Mouse (Mus musculus): ENCODE measurements at regions not wholly inside any gene's neighbourhood (a gene's known extent, or its start where the extent isn't known, plus 50 kb on each side); places are given as distances from the start of the nearest gene placed in this dataset.
A peak's percentile ranks its signal among the peaks of the same experiment; 100 is the strongest.

- DNase-seq (ENCODE audit: low spot score): no peak
Observed at GRCm38 (mm10) chr17:4706421-4706820, 287.7 kb upstream of the Arid1b start.

GRCm38 (mm10) chr17:4721061-4721460 is 273.1 kb upstream of the Arid1b start:
- DNase-seq (ENCODE audit: low spot score): no peak

DNA sequence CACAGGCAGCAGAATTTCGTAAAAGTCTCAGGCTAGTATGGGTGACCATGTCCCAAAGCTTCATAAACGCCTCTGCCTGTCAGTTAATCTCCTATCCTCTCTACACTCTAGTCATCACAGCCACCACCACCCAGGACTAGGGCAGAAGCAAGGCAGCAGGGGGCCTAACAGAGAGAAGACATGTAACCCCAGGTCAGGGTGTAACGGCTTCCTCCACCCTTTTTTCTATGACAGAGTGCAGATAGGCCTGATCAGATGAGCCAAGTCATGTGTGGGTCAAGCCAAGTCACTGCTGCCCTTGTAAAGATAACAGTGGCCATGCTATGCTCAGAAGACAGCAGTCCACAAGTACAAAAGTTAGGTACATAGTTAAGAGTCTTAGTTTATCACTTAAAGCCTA is 270.1 kb upstream of the Arid1b start:
- no peak for DNase-seq (ENCODE audit: low spot score)

DNA sequence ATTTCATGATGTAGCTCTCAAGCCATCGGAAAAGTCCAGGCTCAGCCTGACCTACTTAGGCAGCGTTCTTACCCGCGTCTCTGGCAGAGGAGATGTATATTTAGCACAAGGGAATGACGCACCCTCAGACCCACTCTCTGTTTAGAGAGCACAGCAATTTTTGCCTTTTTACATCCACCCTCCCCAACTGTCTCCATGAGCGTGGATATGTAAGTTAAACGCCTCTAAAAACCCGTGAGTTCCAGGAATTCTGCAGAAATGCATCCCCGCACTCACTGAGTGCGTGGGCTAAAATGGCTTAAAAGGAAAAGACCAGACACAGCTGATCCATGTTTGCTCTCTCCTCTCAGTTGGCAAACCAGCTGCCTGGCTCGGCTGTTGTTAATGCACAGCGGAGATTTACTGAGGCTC is 267.8 kb upstream of the Arid1b start:
- DNase-seq (ENCODE audit: low spot score): no peak

GRCm38 (mm10) chr17:4734412-4734881 is 259.7 kb upstream of the Arid1b start:
- DNase-seq (ENCODE audit: low spot score): no peak

GRCm38 (mm10) chr17:4735185-4735584 is 258.9 kb upstream of the Arid1b start:
- no peak for DNase-seq (ENCODE audit: low spot score)

- DNase-seq (ENCODE audit: low spot score): no peak
Observed at GRCm38 (mm10) chr17:4736689-4737088, 257.4 kb upstream of the Arid1b start.

DNA sequence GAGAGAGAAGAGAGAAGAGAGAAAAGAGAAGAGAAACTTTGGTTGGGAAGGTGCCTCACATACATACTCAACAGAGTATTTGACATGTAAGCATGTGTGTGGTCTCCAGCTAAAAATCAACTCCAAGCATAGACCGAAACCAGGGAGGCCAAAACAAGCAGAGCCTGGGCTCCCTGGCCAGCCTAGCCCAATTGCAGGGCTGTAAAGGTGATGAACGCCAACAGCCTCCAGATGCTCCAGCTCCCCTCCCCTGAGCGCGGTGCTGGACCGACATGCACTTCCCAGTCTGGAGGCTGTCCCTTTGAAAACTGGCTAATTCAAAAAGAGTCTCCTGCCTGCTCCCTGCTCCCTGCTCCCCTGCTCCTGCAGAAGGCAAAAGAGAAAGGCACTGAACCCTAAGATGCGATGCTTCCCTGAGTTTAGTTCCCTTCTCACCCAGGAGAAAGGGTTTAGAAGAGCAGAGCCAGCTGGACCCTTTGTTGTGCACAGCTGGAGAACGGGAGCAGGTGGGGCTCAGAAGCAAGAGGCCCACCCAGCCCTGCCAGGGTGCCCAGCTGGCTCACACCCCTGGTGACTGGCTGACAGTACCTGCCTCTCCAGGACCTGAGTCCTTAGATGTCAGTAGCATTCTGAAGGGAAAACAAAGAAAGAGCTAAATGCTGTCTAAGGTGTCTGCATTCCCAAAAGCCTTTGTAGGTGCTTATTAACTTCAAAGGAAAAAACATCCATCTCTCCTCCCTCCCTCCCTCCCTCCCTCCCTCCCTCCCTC is 255.2 kb upstream of the Arid1b start:
- no peak for DNase-seq (ENCODE audit: low spot score)

DNA sequence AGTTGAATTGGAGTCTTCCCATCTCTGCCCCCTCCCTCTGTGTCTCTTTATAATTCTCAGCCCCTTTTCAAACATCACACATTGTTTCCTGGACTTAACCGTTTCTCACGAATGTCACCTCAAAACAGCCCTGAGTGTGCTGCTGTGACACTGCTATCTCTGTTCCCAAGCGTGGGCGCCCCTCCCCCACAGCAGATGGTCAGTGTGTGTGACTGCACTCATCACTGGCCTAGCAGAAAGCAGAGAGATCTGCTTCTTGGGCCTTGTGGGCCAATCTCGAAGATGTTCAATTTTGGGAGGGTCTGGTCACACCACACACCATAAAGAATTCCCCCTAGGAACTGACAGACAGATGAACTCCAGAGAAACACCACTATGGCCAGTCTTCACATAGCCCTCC is 253.3 kb upstream of the Arid1b start:
- no peak for DNase-seq (ENCODE audit: low spot score)

- no peak for DNase-seq (ENCODE audit: low spot score)
Observed at GRCm38 (mm10) chr17:4742314-4742713, 251.8 kb upstream of the Arid1b start.

DNA sequence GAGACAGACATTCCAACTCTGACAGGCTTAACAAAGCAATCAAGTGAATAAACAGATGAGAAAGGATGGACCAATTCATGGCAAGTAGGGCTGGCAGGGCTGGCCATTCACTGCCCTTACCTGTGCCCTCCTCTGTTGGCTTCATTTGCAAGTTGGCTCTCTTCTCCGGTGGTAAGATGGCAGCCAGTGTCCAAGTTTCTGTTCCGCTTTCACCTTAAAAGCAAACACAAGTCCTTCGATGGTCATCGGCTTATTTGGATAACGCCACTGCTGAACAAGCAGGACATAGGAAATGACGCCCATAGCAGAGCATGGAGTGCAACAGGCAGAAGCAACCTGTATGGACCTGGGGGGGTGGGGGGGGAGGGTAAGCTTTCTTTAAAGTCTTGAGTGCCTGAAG is 231.2 kb upstream of the Arid1b start:
- no peak for DNase-seq (ENCODE audit: low spot score)

GRCm38 (mm10) chr17:4765723-4766122 is 228.4 kb upstream of the Arid1b start:
- DNase-seq (ENCODE audit: low spot score): no peak

- DNase-seq (ENCODE audit: low spot score): no peak
Observed at GRCm38 (mm10) chr17:4767947-4768522, 226.1 kb upstream of the Arid1b start.

GRCm38 (mm10) chr17:4769284-4769683 is 224.8 kb upstream of the Arid1b start:
- DNase-seq (ENCODE audit: low spot score): no peak

- peak; percentile 7 for DNase-seq (ENCODE audit: low spot score)
Observed at GRCm38 (mm10) chr17:4770052-4770451, 224.1 kb upstream of the Arid1b start.

DNA sequence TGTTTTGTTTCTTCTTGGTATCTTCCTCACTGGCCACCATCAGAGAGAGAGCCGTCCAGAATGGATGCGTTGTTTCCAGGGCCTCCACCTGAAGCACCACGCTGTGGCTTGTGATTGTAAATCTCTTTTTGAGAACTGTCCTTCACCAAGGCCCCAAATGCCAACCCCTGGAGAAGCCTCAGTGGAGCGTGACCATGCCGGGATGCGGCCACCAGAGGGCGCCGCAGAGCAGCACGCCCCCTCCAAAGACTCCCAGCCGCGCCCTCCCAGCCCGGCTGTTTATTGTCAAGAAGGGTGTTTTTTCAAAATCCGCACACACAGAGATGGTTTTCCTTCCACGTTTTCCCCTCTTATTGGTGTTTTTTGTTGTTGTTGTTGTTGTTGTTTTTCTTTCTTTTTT is 216.0 kb upstream of the Arid1b start:
- DNase-seq (ENCODE audit: low spot score): peak; percentile 57

- no peak for DNase-seq (ENCODE audit: low spot score)
Observed at GRCm38 (mm10) chr17:4779017-4779416, 215.1 kb upstream of the Arid1b start.

GRCm38 (mm10) chr17:4781586-4781985 is 212.5 kb upstream of the Arid1b start:
- DNase-seq (ENCODE audit: low spot score): no peak

GRCm38 (mm10) chr17:4784296-4784695 is 209.8 kb upstream of the Arid1b start:
- peak; percentile 5 for DNase-seq (ENCODE audit: low spot score)

- DNase-seq (ENCODE audit: low spot score): peak; percentile 24
Observed at GRCm38 (mm10) chr17:4785281-4785839, 208.8 kb upstream of the Arid1b start.

GRCm38 (mm10) chr17:4786524-4786923 is 207.6 kb upstream of the Arid1b start:
- no peak for DNase-seq (ENCODE audit: low spot score)

DNA sequence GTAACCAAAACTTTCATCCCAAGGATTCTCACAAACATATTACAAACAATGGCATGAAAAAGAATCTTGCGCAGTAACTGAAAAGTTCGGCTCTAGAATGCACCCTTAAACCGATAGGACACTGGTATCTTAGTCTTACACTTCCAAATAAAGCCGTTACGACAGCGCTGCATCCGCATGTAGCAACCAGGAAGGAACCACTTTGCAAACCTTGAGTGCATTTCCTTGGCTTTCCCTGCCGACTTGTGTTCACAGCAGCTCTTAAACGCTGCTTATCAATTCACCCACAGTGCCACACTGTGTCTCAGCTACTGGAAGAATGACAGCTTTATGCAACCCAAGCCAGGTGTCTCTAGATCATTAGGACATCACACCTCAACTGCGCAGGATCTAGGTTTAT is 202.3 kb upstream of the Arid1b start:
- DNase-seq (ENCODE audit: low spot score): no peak

DNA sequence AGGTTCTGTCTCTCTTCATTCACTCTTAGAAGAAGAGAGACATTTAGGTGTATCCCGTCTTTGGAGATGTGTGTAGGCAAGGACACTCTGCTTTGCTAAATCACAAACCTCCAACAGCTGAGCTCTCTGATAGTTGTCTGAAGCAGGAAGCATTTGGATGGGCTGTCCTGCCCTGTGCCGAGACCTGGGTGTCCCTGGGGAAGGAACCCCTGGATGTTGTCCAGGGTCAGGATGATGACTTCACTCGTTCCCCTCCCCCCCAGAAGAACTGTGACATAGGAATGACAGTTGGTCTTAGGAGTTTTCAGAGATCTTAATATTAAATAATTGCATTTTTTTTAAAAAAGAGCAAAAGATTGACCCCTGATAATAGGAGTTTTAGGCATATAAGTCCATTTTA is 197.9 kb upstream of the Arid1b start:
- no peak for DNase-seq (ENCODE audit: low spot score)
